In the genomic region with DNA sequence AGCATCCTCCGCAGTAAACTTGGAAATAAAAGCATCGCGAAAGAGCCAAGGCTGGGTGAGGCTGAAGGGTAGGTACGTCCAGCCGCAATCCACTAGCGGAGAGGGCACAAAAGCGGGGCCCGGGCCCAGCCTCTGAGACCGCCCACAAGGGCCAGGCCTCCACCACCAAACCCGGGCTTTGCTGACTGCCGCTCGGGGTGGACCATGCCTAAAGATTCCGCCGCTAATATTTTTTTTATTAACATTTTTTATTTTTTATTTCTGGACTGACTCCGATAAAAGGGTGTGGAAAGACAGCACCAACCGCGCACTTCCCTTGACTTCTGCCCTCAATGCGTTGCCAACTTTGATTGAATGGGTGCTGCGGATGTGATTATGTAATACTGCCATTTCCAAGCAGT, we compare ENCODE assay signal across 7 mouse cellular contexts. TPM values are rescaled to one million over a fixed set of nuclear protein-coding genes. Genes with fewer than 3 reads are reported as not detected.
DNase-seq lines count a peak whose midpoint lies in the region; ATAC-seq lines count a peak whose summit lies in the region.

No protein-coding gene starts in this region.

- peaks cover 62% of the 10 kb centered on the region for H3K4me1 ChIP-seq in forebrain, embryonic 10.5 days
- peaks cover 8% of the 10 kb centered on the region for H3K4me1 ChIP-seq in hindbrain, embryonic 16.5 days (ENCODE audit: control insufficient read depth, insufficient read depth, low read depth, low read length)

- peaks cover 94% of the 10 kb centered on the region for H3K27me3 ChIP-seq in forebrain, embryonic 10.5 days (ENCODE audit: poor library complexity, severe bottlenecking)
- no peaks in the 10 kb centered on the region for H3K27me3 ChIP-seq in hindbrain, embryonic 16.5 days (replicated peaks; ENCODE audit: control insufficient read depth, insufficient read depth, low read length)

- H3K4me2 ChIP-seq in hindbrain, embryonic 16.5 days (ENCODE audit: low read length), result peak overlapping the region; percentile 71

- H3K27ac ChIP-seq in forebrain, embryonic 10.5 days, result peak overlapping the region; percentile 99
- H3K27ac ChIP-seq in hindbrain, embryonic 16.5 days (ENCODE audit: low read depth, low read length), result peak overlapping the region; percentile 92

- under 1% methylated on average over 19 of the region's 19 CpGs for WGBS in forebrain, embryonic 10.5 days
- 2% methylated on average over 19 of the region's 19 CpGs for WGBS in hindbrain, embryonic 16.5 days

- DNase-seq in layer of hippocampus, postnatal 10 days (ENCODE audit: low spot score in 2 of 2), result peak; percentile 47 to 57
- no peak for DNase-seq in layer of hippocampus, postnatal 36 days
- peak; percentile 53 for DNase-seq in forebrain, embryonic 10.5 days (ENCODE audit: extremely low spot score, low spot score)
- DNase-seq in neural tube, embryonic 10.5 days (ENCODE audit: extremely low spot score, low spot score), result peak; percentile 59
- no peak for DNase-seq in urinary bladder, postnatal 36 days (ENCODE audit: low spot score in 2 of 2)
- no peak for DNase-seq in urinary bladder, adult 2 months (ENCODE audit: low spot score)

- no peak for ATAC-seq in hindbrain, embryonic 16.5 days

- H3K36me3 ChIP-seq in forebrain, embryonic 10.5 days (replicated peaks), result peaks cover 50% of the 10 kb centered on the region
- H3K36me3 ChIP-seq in hindbrain, embryonic 16.5 days (ENCODE audit: control insufficient read depth, insufficient read depth, low read length), result no peaks in the 10 kb centered on the region

- H3K9me3 ChIP-seq in forebrain, embryonic 10.5 days, result no peaks in the 10 kb centered on the region
- H3K9me3 ChIP-seq in hindbrain, embryonic 16.5 days (ENCODE audit: control insufficient read depth, low read length), result no peaks in the 10 kb centered on the region

- peak overlapping the region; percentile 74 for H3K9ac ChIP-seq in hindbrain, embryonic 16.5 days (ENCODE audit: low read depth, low read length)

- peak overlapping the region; percentile 94 for H3K4me3 ChIP-seq in forebrain, embryonic 10.5 days
- peak overlapping the region; percentile 54 for H3K4me3 ChIP-seq in hindbrain, embryonic 16.5 days (ENCODE audit: low read length)

RNA-seq across cellular contexts. Expression of a gene that starts 3.9 kb away (rescaled TPM):
- total RNA-seq in layer of hippocampus, postnatal 10 days (2021), result 10 to 100 TPM; 60.7 to 69.3 TPM
- 10 to 100 TPM; 67.8 to 68.4 TPM for total RNA-seq in layer of hippocampus, postnatal 36 days (2021)
- polyA plus RNA-seq in forebrain, embryonic 10.5 days (2016; fragmentation: Nextera tagmentation; extraction: Ambion mirVana), result 13.4 and 14.4 TPM in 2 replicates
- polyA plus RNA-seq in hindbrain, embryonic 16.5 days (2015; fragmentation: Nextera tagmentation; extraction: Ambion mirVana), result 8.4 and 9.5 TPM in 2 replicates
- 0.21 and 0.22 TPM in 2 replicates for polyA plus RNA-seq in urinary bladder, adult 2 months (2012; rRNA removed)

Comparison
In these comparisons a context has a peak if more than half of its experiments do, and no peak if none do; other contexts are left out.
1. DNase-seq: peak in layer of hippocampus, postnatal 10 days (2 of 2), forebrain, embryonic 10.5 days (single experiment) and neural tube, embryonic 10.5 days (single experiment); none in layer of hippocampus, postnatal 36 days (0 of 2), urinary bladder, postnatal 36 days (0 of 2) and urinary bladder, adult 2 months (single experiment).